ENCODE assay signal across 8 mouse cellular contexts in genomic region chr5:141379836-141380773, GRCm38 (mm10).
DNase-seq lines count a peak whose midpoint lies in the region; ATAC-seq and TF ChIP-seq lines count a peak whose summit lies in the region.

No protein-coding gene starts in this region.

- H3K4me1 ChIP-seq in heart, embryonic 12.5 days (replicated peaks): peaks cover 23% of the 10 kb centered on the region
- peaks cover 12% of the 10 kb centered on the region; the same call in 1 of the 2 replicates for H3K4me1 ChIP-seq in embryonic facial prominence, embryonic 15.5 days
- H3K4me1 ChIP-seq in kidney, postnatal 0 days (replicated peaks; ENCODE audit: insufficient read depth, low read length): peaks cover 4% of the 10 kb centered on the region; the same call in 1 of the 2 replicates

- H3K4me2 ChIP-seq in heart, embryonic 12.5 days: no peak overlapping the region
- H3K4me2 ChIP-seq in embryonic facial prominence, embryonic 15.5 days (replicated peaks): no peak overlapping the region
- H3K4me2 ChIP-seq in kidney, postnatal 0 days (ENCODE audit: low read length): peak overlapping the region; percentile 27; the same call in 1 of the 2 replicates

- H3K9me3 ChIP-seq in heart, embryonic 12.5 days (replicated peaks): no peaks in the 10 kb centered on the region
- no peaks in the 10 kb centered on the region for H3K9me3 ChIP-seq in embryonic facial prominence, embryonic 15.5 days (replicated peaks)
- H3K9me3 ChIP-seq in kidney, postnatal 0 days (replicated peaks; ENCODE audit: low read length): no peaks in the 10 kb centered on the region

- H3K36me3 ChIP-seq in heart, embryonic 12.5 days: no peaks in the 10 kb centered on the region
- no peaks in the 10 kb centered on the region for H3K36me3 ChIP-seq in embryonic facial prominence, embryonic 15.5 days
- no peaks in the 10 kb centered on the region for H3K36me3 ChIP-seq in kidney, postnatal 0 days (ENCODE audit: insufficient read depth, low read length)

- H3K27ac ChIP-seq in heart, embryonic 12.5 days (ENCODE audit: poor library complexity, severe bottlenecking): no peak overlapping the region
- no peak overlapping the region for H3K27ac ChIP-seq in embryonic facial prominence, embryonic 15.5 days (replicated peaks)
- peak overlapping the region; percentile 93 for H3K27ac ChIP-seq in kidney, postnatal 0 days

- peak; percentile 39; the same call in 1 of the 2 replicates for ATAC-seq in heart, embryonic 12.5 days (ENCODE audit: insufficient number of reproducible peaks, low FRiP score)
- peak; percentile 70; the same call in 1 of the 2 replicates for ATAC-seq in embryonic facial prominence, embryonic 15.5 days (ENCODE audit: insufficient number of reproducible peaks, low FRiP score, low TSS enrichment, low read depth)
- peak; percentile 84 for ATAC-seq in kidney, postnatal 0 days (replicated peaks; ENCODE audit: low FRiP score, low read depth)

- no peak for DNase-seq in heart, adult 9 months (ENCODE audit: low spot score in 2 of 2)
- DNase-seq in Muller cell, postnatal 12 days (ENCODE audit: inconsistent ontology term): peak; percentile 60
- peak; percentile 30 for DNase-seq in kidney, postnatal 0 days (ENCODE audit: low spot score)
- DNase-seq in right cerebral cortex, postnatal 10 days (ENCODE audit: low spot score in 2 of 2): no peak
- no peak for DNase-seq in right cerebral cortex, postnatal 4 days
- no peak for DNase-seq in adrenal gland, postnatal 4 days (ENCODE audit: low spot score in 2 of 2)

- TF ChIP-seq CTCF in kidney, postnatal 0 days (IDR thresholded peaks at IDR 0.05; ENCODE audit: low read depth): no peak

- WGBS in heart, embryonic 12.5 days: 71% methylated on average over 9 of the region's 9 CpGs
- 42% methylated on average over 9 of the region's 9 CpGs for WGBS in embryonic facial prominence, embryonic 15.5 days
- WGBS in kidney, postnatal 0 days: 38% methylated on average over 9 of the region's 9 CpGs

- no peak overlapping the region for H3K9ac ChIP-seq in heart, embryonic 12.5 days
- H3K9ac ChIP-seq in embryonic facial prominence, embryonic 15.5 days: no peak overlapping the region
- 0 out of 2 replicates have a peak overlapping the region, but pooled peaks have one; percentile 32 for H3K9ac ChIP-seq in kidney, postnatal 0 days (ENCODE audit: low read depth, low read length)

- no peaks in the 10 kb centered on the region for H3K27me3 ChIP-seq in heart, embryonic 12.5 days (replicated peaks)
- H3K27me3 ChIP-seq in embryonic facial prominence, embryonic 15.5 days: no peaks in the 10 kb centered on the region
- no peaks in the 10 kb centered on the region for H3K27me3 ChIP-seq in kidney, postnatal 0 days (ENCODE audit: insufficient read depth, low read length)

- no peak overlapping the region for H3K4me3 ChIP-seq in heart, embryonic 12.5 days
- no peak overlapping the region for H3K4me3 ChIP-seq in embryonic facial prominence, embryonic 15.5 days (replicated peaks)
- H3K4me3 ChIP-seq in kidney, postnatal 0 days (replicated peaks; ENCODE audit: low read depth, low read length): no peak overlapping the region

Comparison
In these comparisons a context has a peak if more than half of its experiments do, and no peak if none do; other contexts are left out.
1. DNase-seq: peak in Muller cell, postnatal 12 days (single experiment) and kidney, postnatal 0 days (single experiment); none in heart, adult 9 months (0 of 2), right cerebral cortex, postnatal 10 days (0 of 2), right cerebral cortex, postnatal 4 days (single experiment) and adrenal gland, postnatal 4 days (0 of 2).
2. Peak in every context shown above with its lines, with median percentiles within 50 percentile points of each other: ATAC-seq.